Mouse (Mus musculus): Measurements from ENCODE around the gene Pced1a. TPM values are rescaled to one million over a fixed set of nuclear protein-coding genes. Genes with fewer than 3 reads are reported as not detected.

Pced1a gene
- total and polyA plus RNA-seq, 2 experiments, result 6.3 to 29.0 TPM

DNA sequence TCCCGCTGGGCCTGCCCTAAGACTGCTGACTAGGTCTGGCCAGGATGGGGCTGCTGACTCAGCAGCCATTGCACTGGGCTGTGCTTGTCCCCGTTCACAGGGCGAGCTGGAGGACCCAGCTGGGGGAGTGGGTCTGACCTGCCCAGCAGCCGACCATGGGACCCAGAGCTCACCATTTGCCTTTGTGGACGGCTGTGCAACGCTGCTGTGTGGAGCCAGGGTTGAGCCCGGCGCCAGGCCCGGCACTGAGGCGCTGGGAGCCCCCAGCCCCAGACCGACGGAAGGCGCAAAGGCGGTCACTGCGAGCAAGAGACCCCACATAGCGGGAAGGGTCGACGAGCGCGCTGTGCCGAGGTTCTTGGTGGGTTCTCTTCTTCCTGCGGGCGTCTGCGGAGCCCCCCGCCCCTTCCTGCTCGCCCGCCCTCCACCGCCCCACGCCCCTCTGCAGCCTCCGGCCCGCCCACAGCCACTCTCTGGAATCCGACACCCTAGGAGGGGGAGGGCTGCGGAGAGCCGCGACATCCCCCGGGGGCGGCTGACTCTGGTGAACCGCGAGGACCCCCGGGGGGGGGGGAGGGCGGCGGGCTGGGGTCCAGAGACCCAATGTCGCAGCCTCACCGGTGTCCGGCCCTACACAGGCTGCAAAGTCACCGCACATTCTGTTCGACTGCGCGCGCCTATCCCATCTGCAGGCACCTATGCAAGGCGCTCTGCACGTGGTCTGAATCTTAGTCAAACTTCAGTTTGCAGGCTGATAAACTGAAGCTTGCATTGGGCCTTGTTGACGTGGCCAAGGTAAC, 27.1 kb downstream of the Pced1a start, which contains the start of gene Cpxm1:
TSS of gene Cpxm1 (minus strand) at position 389 of the 800 bp plus-strand sequence.
- no peaks in the 10 kb centered on the region for H3K79me2 ChIP-seq (ENCODE audit: control insufficient read depth, insufficient read depth, low read length)
- TF ChIP-seq CTCF (IDR thresholded peaks at IDR 0.05; ENCODE audit: low read depth, low read length) (no peak), POLR2A (IDR thresholded peaks at IDR 0.05; ENCODE audit: extremely low read depth, insufficient read depth, low read length) (no peak)
- 6% methylated on average over 45 of the region's 53 CpGs for WGBS
- DNase-seq (ENCODE audit: extremely low read depth, low read depth, low spot score), result no peak
- peak within 1 kb of the TSS; percentile 57 for H3K9ac ChIP-seq (ENCODE audit: low read depth, low read length)
- H3K4me1 ChIP-seq (ENCODE audit: control insufficient read depth, insufficient read depth, low read length), result no peaks in the 10 kb centered on the region
- no peak within 1 kb of the TSS for H3K27ac ChIP-seq (replicated peaks; ENCODE audit: insufficient read depth, low read depth, low read length)
- H3K36me3 ChIP-seq (ENCODE audit: control insufficient read depth, insufficient read depth, low read length), result no peaks in the 10 kb centered on the region
- peak within 1 kb of the TSS; percentile 45 for H3K4me3 ChIP-seq (ENCODE audit: insufficient read depth, low read depth, low read length)
- peaks cover 7% of the 10 kb centered on the region for H3K27me3 ChIP-seq (ENCODE audit: control insufficient read depth, insufficient read depth, low read length)

DNA sequence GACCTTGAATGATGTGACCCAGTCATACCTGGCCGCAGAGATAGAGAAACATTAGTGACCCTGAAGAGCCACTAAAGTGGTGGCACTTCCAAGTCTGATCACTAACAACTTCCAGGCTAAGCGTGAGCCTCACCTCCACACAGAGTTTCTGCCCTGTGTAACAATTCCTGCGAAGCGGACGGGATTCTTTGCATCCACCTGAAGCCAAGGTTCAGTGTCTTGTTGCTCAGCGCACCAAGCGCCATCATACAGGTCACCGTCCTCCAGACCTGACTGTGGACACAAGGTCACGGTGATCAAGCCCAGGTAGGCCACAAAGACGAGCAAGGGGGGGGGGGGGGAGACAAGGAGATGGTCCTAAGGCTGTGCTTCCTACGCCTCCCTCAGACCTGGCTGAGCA, 28.8 kb downstream of the Pced1a start:
- 89% methylated on average over 11 of the region's 11 CpGs for WGBS
- Histone ChIP-seq H3K27ac (replicated peaks; ENCODE audit: insufficient read depth, low read depth, low read length) (no peak overlapping the region), H3K79me2 (ENCODE audit: control insufficient read depth, insufficient read depth, low read length) (no peaks in the 10 kb centered on the region), H3K27me3 (ENCODE audit: control insufficient read depth, insufficient read depth, low read length) (peaks cover 7% of the 10 kb centered on the region), H3K36me3 (ENCODE audit: control insufficient read depth, insufficient read depth, low read length) (no peaks in the 10 kb centered on the region), H3K9ac (ENCODE audit: low read depth, low read length) (no peak overlapping the region), H3K4me1 (ENCODE audit: control insufficient read depth, insufficient read depth, low read length) (no peaks in the 10 kb centered on the region), H3K4me3 (ENCODE audit: insufficient read depth, low read depth, low read length) (no peak overlapping the region)
- no peak for DNase-seq (ENCODE audit: extremely low read depth, low read depth, low spot score)
- no peak for TF ChIP-seq POLR2A (IDR thresholded peaks at IDR 0.05; ENCODE audit: extremely low read depth, insufficient read depth, low read length)
- TF ChIP-seq CTCF (IDR thresholded peaks at IDR 0.05; ENCODE audit: low read depth, low read length), result no peak

DNA sequence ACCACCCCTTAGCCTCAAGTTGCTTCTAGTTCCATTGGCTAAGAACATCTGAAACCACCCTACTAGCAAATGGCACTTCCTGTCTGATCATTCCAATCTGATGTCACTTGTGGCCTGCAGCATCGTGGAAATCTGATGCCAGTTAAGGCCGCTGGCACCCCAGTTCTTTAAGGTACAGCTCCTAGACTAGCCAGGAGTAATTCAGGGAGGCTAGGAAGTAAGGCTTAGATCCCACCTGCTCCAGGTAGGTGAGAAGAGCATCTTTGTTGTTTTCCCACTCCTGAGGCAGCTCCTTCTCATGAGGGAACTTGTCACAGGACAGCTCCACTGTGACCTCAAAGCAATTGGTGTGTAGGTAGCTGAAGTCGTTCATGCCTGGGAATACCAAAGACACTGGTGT, 31.7 kb downstream of the Pced1a start:
- Histone ChIP-seq H3K36me3 (ENCODE audit: control insufficient read depth, insufficient read depth, low read length) (no peaks in the 10 kb centered on the region), H3K4me3 (ENCODE audit: insufficient read depth, low read depth, low read length) (no peak overlapping the region), H3K27me3 (ENCODE audit: control insufficient read depth, insufficient read depth, low read length) (peaks cover 7% of the 10 kb centered on the region), H3K27ac (replicated peaks; ENCODE audit: insufficient read depth, low read depth, low read length) (no peak overlapping the region), H3K4me1 (ENCODE audit: control insufficient read depth, insufficient read depth, low read length) (no peaks in the 10 kb centered on the region), H3K9ac (ENCODE audit: low read depth, low read length) (no peak overlapping the region), H3K79me2 (ENCODE audit: control insufficient read depth, insufficient read depth, low read length) (no peaks in the 10 kb centered on the region)
- 80% methylated on average over 3 of the region's 3 CpGs for WGBS
- no peak for TF ChIP-seq CTCF (IDR thresholded peaks at IDR 0.05; ENCODE audit: low read depth, low read length)
- TF ChIP-seq POLR2A (IDR thresholded peaks at IDR 0.05; ENCODE audit: extremely low read depth, insufficient read depth, low read length), result no peak
- no peak for DNase-seq (ENCODE audit: extremely low read depth, low read depth, low spot score)

DNA sequence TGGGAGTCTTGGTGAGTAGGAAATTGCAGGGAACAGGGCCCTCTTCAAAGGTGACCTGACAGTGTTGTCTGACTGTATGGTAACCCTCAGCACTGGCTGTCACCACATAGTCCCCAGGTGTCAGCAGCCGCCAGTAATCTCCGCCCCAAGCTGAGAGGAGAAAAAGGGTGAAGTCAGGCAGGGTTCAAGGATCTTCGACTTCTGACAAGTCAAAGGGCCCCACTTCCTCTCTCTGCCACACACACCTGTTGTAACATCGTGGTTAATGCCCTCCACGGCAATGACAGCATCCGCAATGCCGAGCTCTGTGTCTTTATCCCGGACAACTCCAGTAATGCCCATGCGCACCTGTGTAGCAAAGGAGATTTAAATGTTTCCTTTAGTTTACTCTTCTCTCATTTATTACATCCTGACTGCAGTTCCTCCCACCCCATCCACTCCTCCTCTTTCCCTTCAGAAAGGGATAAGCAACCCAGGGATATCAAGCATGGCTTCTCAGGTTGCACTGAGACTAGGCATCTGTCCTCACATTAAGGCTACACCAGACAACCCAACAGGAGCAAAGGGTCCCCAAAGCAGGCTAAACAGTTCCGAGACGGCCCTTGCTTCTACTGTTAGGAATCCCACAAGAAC, 33.4 kb downstream of the Pced1a start:
- DNase-seq (ENCODE audit: extremely low read depth, low read depth, low spot score), result no peak
- 83% methylated on average over 11 of the region's 11 CpGs for WGBS
- Histone ChIP-seq H3K27ac (replicated peaks; ENCODE audit: insufficient read depth, low read depth, low read length) (no peak overlapping the region), H3K4me3 (ENCODE audit: insufficient read depth, low read depth, low read length) (no peak overlapping the region), H3K27me3 (ENCODE audit: control insufficient read depth, insufficient read depth, low read length) (no peaks in the 10 kb centered on the region), H3K36me3 (ENCODE audit: control insufficient read depth, insufficient read depth, low read length) (no peaks in the 10 kb centered on the region), H3K9ac (ENCODE audit: low read depth, low read length) (no peak overlapping the region), H3K79me2 (ENCODE audit: control insufficient read depth, insufficient read depth, low read length) (no peaks in the 10 kb centered on the region), H3K4me1 (ENCODE audit: control insufficient read depth, insufficient read depth, low read length) (no peaks in the 10 kb centered on the region)
- TF ChIP-seq POLR2A (IDR thresholded peaks at IDR 0.05; ENCODE audit: extremely low read depth, insufficient read depth, low read length) (no peak), CTCF (IDR thresholded peaks at IDR 0.05; ENCODE audit: low read depth, low read length) (no peak)

DNA sequence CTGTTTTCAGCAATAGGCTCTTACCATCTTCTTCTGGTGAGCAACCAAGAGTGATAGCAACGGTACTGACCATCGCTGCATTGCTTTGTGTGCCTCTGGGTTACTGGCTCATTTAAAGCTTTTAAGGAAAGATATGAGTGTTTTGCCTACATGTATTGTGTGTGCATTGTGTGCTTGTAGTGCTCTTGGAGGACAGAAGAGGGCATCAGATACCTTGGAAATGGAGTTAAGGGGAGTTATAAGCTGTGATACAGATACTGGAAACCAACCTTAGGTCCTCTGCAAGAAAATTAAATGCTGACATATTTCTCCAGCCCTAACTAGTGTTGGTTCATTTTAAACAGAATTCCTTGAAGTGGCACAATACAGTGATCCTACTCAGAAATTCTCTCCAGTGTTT, 35.7 kb downstream of the Pced1a start:
- Histone ChIP-seq H3K27ac (replicated peaks; ENCODE audit: insufficient read depth, low read depth, low read length) (no peak overlapping the region), H3K36me3 (ENCODE audit: control insufficient read depth, insufficient read depth, low read length) (no peaks in the 10 kb centered on the region), H3K9ac (ENCODE audit: low read depth, low read length) (no peak overlapping the region), H3K4me1 (ENCODE audit: control insufficient read depth, insufficient read depth, low read length) (no peaks in the 10 kb centered on the region), H3K4me3 (ENCODE audit: insufficient read depth, low read depth, low read length) (no peak overlapping the region), H3K27me3 (ENCODE audit: control insufficient read depth, insufficient read depth, low read length) (no peaks in the 10 kb centered on the region), H3K79me2 (ENCODE audit: control insufficient read depth, insufficient read depth, low read length) (no peaks in the 10 kb centered on the region)
- peak; percentile 39 for DNase-seq (ENCODE audit: extremely low read depth, low read depth, low spot score)
- TF ChIP-seq CTCF (IDR thresholded peaks at IDR 0.05; ENCODE audit: low read depth, low read length) (peak; percentile 33; the same call in 1 of the 2 replicates), POLR2A (IDR thresholded peaks at IDR 0.05; ENCODE audit: extremely low read depth, insufficient read depth, low read length) (no peak)
- WGBS, result 73% methylated on average over 2 of the region's 2 CpGs

DNA sequence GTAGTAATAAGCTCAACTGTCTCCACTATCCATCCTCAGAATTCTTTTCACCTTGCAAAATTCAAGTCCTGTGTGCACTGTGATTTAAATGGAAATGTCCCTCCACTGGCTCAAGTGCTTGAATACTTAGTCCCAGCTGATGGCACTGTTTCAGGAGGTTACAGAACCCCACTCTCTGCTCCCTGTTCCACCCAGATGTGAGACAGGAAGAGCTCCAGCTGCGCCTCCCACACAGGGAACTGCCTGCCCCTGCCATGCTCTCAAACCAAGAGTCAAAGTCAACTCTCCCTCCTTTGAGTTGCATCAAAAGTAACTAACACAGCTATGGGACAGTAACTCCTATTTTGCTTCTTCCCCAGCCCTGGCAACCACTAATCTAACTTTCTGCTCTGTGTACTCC, 38.3 kb downstream of the Pced1a start:
- Histone ChIP-seq H3K36me3 (ENCODE audit: control insufficient read depth, insufficient read depth, low read length) (no peaks in the 10 kb centered on the region), H3K79me2 (ENCODE audit: control insufficient read depth, insufficient read depth, low read length) (no peaks in the 10 kb centered on the region), H3K27ac (replicated peaks; ENCODE audit: insufficient read depth, low read depth, low read length) (no peak overlapping the region), H3K27me3 (ENCODE audit: control insufficient read depth, insufficient read depth, low read length) (no peaks in the 10 kb centered on the region), H3K4me1 (ENCODE audit: control insufficient read depth, insufficient read depth, low read length) (no peaks in the 10 kb centered on the region), H3K4me3 (ENCODE audit: insufficient read depth, low read depth, low read length) (no peak overlapping the region), H3K9ac (ENCODE audit: low read depth, low read length) (no peak overlapping the region)
- no peak for DNase-seq (ENCODE audit: extremely low read depth, low read depth, low spot score)
- TF ChIP-seq POLR2A (IDR thresholded peaks at IDR 0.05; ENCODE audit: extremely low read depth, insufficient read depth, low read length), result no peak
- TF ChIP-seq CTCF (IDR thresholded peaks at IDR 0.05; ENCODE audit: low read depth, low read length), result no peak
- WGBS, result 79% methylated on average over 1 of the region's 1 CpGs

All from liver, adult 2 months (tissue).